24 mouse cellular contexts compared by ENCODE assay signal in genomic region chr3:157781071-157781470, GRCm38 (mm10).
"Had no signal": no experiment of that assay in that cellular context is flagged by ENCODE, and none has a peak within 500 bp of the region (broad histone marks: within the 10 kb centered on the region; RNA-seq: fewer than 3 reads in every experiment).

No protein-coding gene starts in this region.

- H3K27me3 ChIP-seq: heart, embryonic 13.5 days; heart, embryonic 15.5 days; hindbrain, embryonic 13.5 days; hindbrain, embryonic 15.5 days; kidney, embryonic 15.5 days had no signal

- H3K4me1 ChIP-seq: heart, embryonic 15.5 days; hindbrain, embryonic 13.5 days; hindbrain, embryonic 15.5 days; kidney, embryonic 15.5 days had no signal

- ATAC-seq: forebrain, postnatal 0 days; hindbrain, postnatal 0 days; intestine, embryonic 16.5 days had no signal

- DNase-seq: forebrain, postnatal 0 days; gastrocnemius, postnatal 14 days; gastrocnemius, postnatal 36 days; heart, adult 11 months; heart, adult 2 months; heart, postnatal 14 days; heart, postnatal 36 days; kidney, adult 11 months; kidney, adult 2 months; kidney, adult 9 months; kidney, postnatal 14 days; kidney, postnatal 36 days; layer of hippocampus, adult 9-11 months; layer of hippocampus, postnatal 36 days; left cerebral cortex, postnatal 4 days had no signal

- H3K9me3 ChIP-seq: heart, embryonic 13.5 days; heart, embryonic 15.5 days; hindbrain, embryonic 13.5 days; hindbrain, embryonic 15.5 days; kidney, embryonic 15.5 days had no signal

- H3K27ac ChIP-seq: heart, adult 2 months; heart, embryonic 13.5 days; heart, embryonic 15.5 days; hindbrain, embryonic 13.5 days; hindbrain, embryonic 15.5 days; hindbrain, postnatal 0 days; kidney, embryonic 15.5 days; kidney, postnatal 0 days had no signal

- H3K4me2 ChIP-seq: heart, embryonic 11.5 days; heart, embryonic 13.5 days; heart, embryonic 15.5 days; hindbrain, embryonic 13.5 days; hindbrain, embryonic 15.5 days; kidney, embryonic 15.5 days had no signal

- H3K36me3 ChIP-seq: heart, embryonic 13.5 days; heart, embryonic 15.5 days; hindbrain, embryonic 13.5 days; hindbrain, embryonic 15.5 days; kidney, embryonic 15.5 days had no signal

- H3K9ac ChIP-seq: forebrain, postnatal 0 days; heart, embryonic 13.5 days; heart, embryonic 15.5 days; hindbrain, embryonic 13.5 days; hindbrain, embryonic 15.5 days; kidney, embryonic 15.5 days had no signal

- H3K4me3 ChIP-seq: heart, adult 2 months; heart, embryonic 13.5 days; heart, embryonic 15.5 days; hindbrain, embryonic 13.5 days; hindbrain, embryonic 15.5 days; kidney, embryonic 15.5 days had no signal
